Mouse (Mus musculus): Measurements from ENCODE around the gene Olfr320. TPM values are rescaled to one million over a fixed set of nuclear protein-coding genes. Genes with fewer than 3 reads are reported as not detected.

The Olfr320 gene
- polyA plus RNA-seq (2012; rRNA removed): not detected in 2 replicates

- no peak for DNase-seq
- TF ChIP-seq POLR2A (IDR thresholded peaks at IDR 0.05; ENCODE audit: borderline replicate concordance, extremely low read depth, low read depth, low read length) (no peak), CTCF (IDR thresholded peaks at IDR 0.05; ENCODE audit: insufficient read depth, low read length) (no peak)
- H3K4me3 ChIP-seq (replicated peaks; ENCODE audit: extremely low read depth, low read depth, low read length): no peak within 1 kb of the TSS
- no peaks in the 10 kb centered on the region for H3K4me1 ChIP-seq (ENCODE audit: control insufficient read depth, insufficient read depth, low read length)
- WGBS: 72% methylated on average over 1 of the region's 1 CpGs
These were observed at the start of gene Olfr320 for GRCm38 (mm10) chr11:58680799-58681198. Olfr320 (plus strand) TSS chr11:58681099.

GRCm38 (mm10) chr11:58634878-58635277, 46.0 kb upstream of the Olfr320 start:
- TF ChIP-seq CTCF (IDR thresholded peaks at IDR 0.05; ENCODE audit: insufficient read depth, low read length) (no peak), POLR2A (IDR thresholded peaks at IDR 0.05; ENCODE audit: borderline replicate concordance, extremely low read depth, low read depth, low read length) (no peak)
- no peak overlapping the region for H3K4me3 ChIP-seq (replicated peaks; ENCODE audit: extremely low read depth, low read depth, low read length)
- H3K4me1 ChIP-seq (ENCODE audit: control insufficient read depth, insufficient read depth, low read length): no peaks in the 10 kb centered on the region
- WGBS: 50% methylated on average over 4 of the region's 4 CpGs
- no peak for DNase-seq

- peak; percentile 17 for DNase-seq
These were observed 44.4 kb upstream of the Olfr320 start for GRCm38 (mm10) chr11:58636376-58636977.

GRCm38 (mm10) chr11:58638176-58638701, 42.7 kb upstream of the Olfr320 start:
- TF ChIP-seq POLR2A (IDR thresholded peaks at IDR 0.05; ENCODE audit: borderline replicate concordance, extremely low read depth, low read depth, low read length) (no peak), CTCF (IDR thresholded peaks at IDR 0.05; ENCODE audit: insufficient read depth, low read length) (no peak)
- WGBS: 50% methylated on average over 7 of the region's 7 CpGs
- DNase-seq: no peak
- Histone ChIP-seq H3K4me3 (replicated peaks; ENCODE audit: extremely low read depth, low read depth, low read length) (no peak overlapping the region), H3K4me1 (ENCODE audit: control insufficient read depth, insufficient read depth, low read length) (no peaks in the 10 kb centered on the region)

More at GRCm38 (mm10) chr11:58636376-58636977, 44.4 kb upstream of the Olfr320 start:
- no peak overlapping the region for H3K4me3 ChIP-seq (replicated peaks; ENCODE audit: extremely low read depth, low read depth, low read length)
- 10% methylated on average over 4 of the region's 4 CpGs for WGBS
- H3K4me1 ChIP-seq (ENCODE audit: control insufficient read depth, insufficient read depth, low read length): no peaks in the 10 kb centered on the region
- no peak for TF ChIP-seq POLR2A (IDR thresholded peaks at IDR 0.05; ENCODE audit: borderline replicate concordance, extremely low read depth, low read depth, low read length)
- TF ChIP-seq CTCF (IDR thresholded peaks at IDR 0.05; ENCODE audit: insufficient read depth, low read length): peak; percentile 69

GRCm38 (mm10) chr11:58640272-58640867, 40.5 kb upstream of the Olfr320 start, which contains the start of gene Trim58:
Trim58 (plus strand) TSS chr11:58640465.
- H3K4me3 ChIP-seq (replicated peaks; ENCODE audit: extremely low read depth, low read depth, low read length): no peak within 1 kb of the TSS
- 3% methylated on average over 34 of the region's 34 CpGs for WGBS

GRCm38 (mm10) chr11:58641057-58641456, 39.8 kb upstream of the Olfr320 start:
- 22% methylated on average over 14 of the region's 14 CpGs for WGBS
- DNase-seq: no peak
- Histone ChIP-seq H3K4me1 (ENCODE audit: control insufficient read depth, insufficient read depth, low read length) (no peaks in the 10 kb centered on the region), H3K4me3 (replicated peaks; ENCODE audit: extremely low read depth, low read depth, low read length) (no peak overlapping the region)
- TF ChIP-seq CTCF (IDR thresholded peaks at IDR 0.05; ENCODE audit: insufficient read depth, low read length) (no peak), POLR2A (IDR thresholded peaks at IDR 0.05; ENCODE audit: borderline replicate concordance, extremely low read depth, low read depth, low read length) (no peak)

More at GRCm38 (mm10) chr11:58640272-58640867, 40.5 kb upstream of the Olfr320 start, which contains the start of gene Trim58:
- H3K4me1 ChIP-seq (ENCODE audit: control insufficient read depth, insufficient read depth, low read length): no peaks in the 10 kb centered on the region
- no peak for DNase-seq
- no peak for TF ChIP-seq POLR2A (IDR thresholded peaks at IDR 0.05; ENCODE audit: borderline replicate concordance, extremely low read depth, low read depth, low read length)
- no peak for TF ChIP-seq CTCF (IDR thresholded peaks at IDR 0.05; ENCODE audit: insufficient read depth, low read length)

- H3K4me3 ChIP-seq (replicated peaks; ENCODE audit: extremely low read depth, low read depth, low read length): no peak overlapping the region
- WGBS: 74% methylated on average over 13 of the region's 13 CpGs
- TF ChIP-seq CTCF (IDR thresholded peaks at IDR 0.05; ENCODE audit: insufficient read depth, low read length) (no peak), POLR2A (IDR thresholded peaks at IDR 0.05; ENCODE audit: borderline replicate concordance, extremely low read depth, low read depth, low read length) (no peak)
- no peak for DNase-seq
- no peaks in the 10 kb centered on the region for H3K4me1 ChIP-seq (ENCODE audit: control insufficient read depth, insufficient read depth, low read length)
These were observed 39.1 kb upstream of the Olfr320 start for GRCm38 (mm10) chr11:58641638-58642358.

GRCm38 (mm10) chr11:58643350-58643749, 37.5 kb upstream of the Olfr320 start:
- 30% methylated on average over 6 of the region's 6 CpGs for WGBS
- DNase-seq: peak; percentile 8
- Histone ChIP-seq H3K4me3 (replicated peaks; ENCODE audit: extremely low read depth, low read depth, low read length) (no peak overlapping the region), H3K4me1 (ENCODE audit: control insufficient read depth, insufficient read depth, low read length) (no peaks in the 10 kb centered on the region)
- TF ChIP-seq CTCF (IDR thresholded peaks at IDR 0.05; ENCODE audit: insufficient read depth, low read length) (peak; percentile 85), POLR2A (IDR thresholded peaks at IDR 0.05; ENCODE audit: borderline replicate concordance, extremely low read depth, low read depth, low read length) (no peak)

GRCm38 (mm10) chr11:58655151-58655550, 25.7 kb upstream of the Olfr320 start:
- Histone ChIP-seq H3K4me3 (replicated peaks; ENCODE audit: extremely low read depth, low read depth, low read length) (no peak overlapping the region), H3K4me1 (ENCODE audit: control insufficient read depth, insufficient read depth, low read length) (no peaks in the 10 kb centered on the region)
- DNase-seq: no peak
- WGBS: 84% methylated on average over 3 of the region's 3 CpGs
- TF ChIP-seq POLR2A (IDR thresholded peaks at IDR 0.05; ENCODE audit: borderline replicate concordance, extremely low read depth, low read depth, low read length) (no peak), CTCF (IDR thresholded peaks at IDR 0.05; ENCODE audit: insufficient read depth, low read length) (no peak)

Measured in lung, adult 2 months (tissue).